Mouse (Mus musculus): ENCODE measurements around the gene Hey2. TPM values are rescaled to one million over a fixed set of nuclear protein-coding genes. Genes with fewer than 3 reads are reported as not detected.

The Hey2 gene
- not detected in 2 replicates for total RNA-seq (2017)

DNA sequence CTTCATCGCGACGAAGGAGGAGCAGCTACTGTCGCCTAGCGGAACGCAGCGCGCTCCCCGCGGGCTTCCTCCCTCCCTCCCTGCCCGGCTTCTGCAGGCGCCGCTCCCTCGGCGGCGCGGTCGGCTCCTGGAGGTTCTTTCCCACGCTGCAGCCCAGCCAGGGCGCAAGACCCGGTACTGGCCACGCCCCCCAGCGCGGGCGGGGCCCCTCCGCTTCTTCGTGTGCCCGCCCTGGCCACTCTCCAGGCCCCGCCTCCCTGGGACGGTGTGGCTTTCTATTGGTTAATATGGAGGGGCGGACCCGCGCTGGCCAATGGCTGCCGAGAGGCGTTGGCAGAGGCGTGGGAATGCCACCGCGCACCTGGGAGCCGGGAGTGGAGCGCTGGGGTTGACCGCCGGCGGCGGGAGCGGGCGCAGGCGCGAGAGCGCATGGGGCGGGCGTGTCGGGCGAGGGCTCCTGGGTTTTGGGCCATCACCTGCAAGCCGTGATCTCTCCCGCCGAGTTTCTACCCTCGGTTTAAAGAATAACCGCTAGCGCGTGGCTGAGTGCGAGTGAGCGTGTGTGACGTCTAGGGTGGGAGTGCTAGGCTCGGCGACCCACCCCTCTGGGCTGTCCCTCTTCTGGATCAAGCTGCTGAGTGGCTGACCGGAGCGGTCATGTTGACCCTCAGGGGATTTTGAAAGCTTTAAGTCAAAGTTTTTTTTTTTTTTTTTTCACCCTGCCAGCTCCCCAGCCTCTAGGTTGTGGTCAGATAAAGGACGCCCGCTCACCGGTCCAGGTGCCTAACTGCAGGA is at the start of gene Hey2:
TSS of gene Hey2 (minus strand) at position 159 of the 795 bp plus-strand sequence.
- peak; percentile 88 for ATAC-seq (replicated peaks; ENCODE audit: low read depth, poor library complexity, severe bottlenecking)

GRCm38 (mm10) chr10:30883085-30883760 is 40.6 kb upstream of the Hey2 start:
- peak; percentile 71 for ATAC-seq (replicated peaks; ENCODE audit: low read depth, poor library complexity, severe bottlenecking)

DNA sequence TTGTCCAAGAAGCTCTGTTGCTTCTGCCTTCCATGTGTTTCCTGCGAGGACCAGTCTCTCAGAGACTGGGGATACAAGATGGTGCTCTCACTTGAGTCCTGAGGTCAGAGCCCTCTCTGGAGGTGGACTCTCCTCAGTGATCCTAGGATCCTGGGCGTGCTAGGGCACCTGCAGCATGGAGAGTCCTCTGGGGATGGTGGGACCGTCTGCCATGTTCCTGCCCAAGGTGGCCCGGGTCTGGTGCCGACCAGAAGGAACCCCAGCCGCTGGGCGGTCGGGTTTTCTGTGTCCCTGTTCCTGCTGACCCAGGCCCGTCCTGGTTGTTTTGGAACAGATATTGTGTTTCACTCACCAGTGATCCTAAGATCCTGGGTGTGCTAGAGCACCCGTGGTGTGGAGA is 38.5 kb upstream of the Hey2 start:
- ATAC-seq (replicated peaks; ENCODE audit: low read depth, poor library complexity, severe bottlenecking) = no peak

DNA sequence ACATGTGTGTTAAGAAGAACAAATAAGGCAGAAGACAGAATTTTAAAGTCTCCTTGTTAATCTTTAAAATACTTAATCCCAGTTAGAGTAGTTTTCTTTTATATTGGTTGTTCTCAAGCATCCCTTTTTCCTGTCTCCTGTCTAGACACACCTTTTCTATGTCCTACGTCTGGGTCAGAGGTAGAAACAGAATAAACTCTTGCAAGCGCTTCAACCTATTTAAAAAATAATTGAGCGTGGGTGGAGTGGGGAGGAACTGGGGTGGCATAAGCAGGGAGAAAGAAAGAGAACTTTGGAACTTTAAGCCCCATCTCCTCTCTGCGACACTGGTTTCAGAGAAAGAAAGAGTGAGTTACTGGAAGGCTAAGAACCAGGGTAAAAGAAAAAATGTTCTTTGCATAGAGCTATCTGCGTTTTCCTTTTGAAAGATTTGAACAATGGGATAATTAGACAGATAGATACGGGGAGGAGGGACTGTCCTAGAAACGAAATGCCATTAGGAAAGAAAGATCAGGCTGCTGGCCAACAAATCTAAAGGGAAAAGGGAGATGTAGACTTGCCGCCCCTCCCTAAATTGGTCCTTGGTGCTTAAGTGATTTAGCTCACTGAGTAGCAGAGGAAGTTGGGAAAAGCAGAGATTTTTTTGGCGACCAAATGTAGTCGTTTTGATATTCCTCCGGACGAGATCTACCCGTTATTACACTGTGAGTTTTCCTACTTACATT is 2.7 kb upstream of the Hey2 start:
- no peak for ATAC-seq (replicated peaks; ENCODE audit: low read depth, poor library complexity, severe bottlenecking)

- ATAC-seq (replicated peaks; ENCODE audit: low read depth, poor library complexity, severe bottlenecking) = 0 out of 2 replicates have a peak, but pooled peaks have one; percentile 4
Measured at GRCm38 (mm10) chr10:30844191-30845010, 1.8 kb upstream of the Hey2 start.

DNA sequence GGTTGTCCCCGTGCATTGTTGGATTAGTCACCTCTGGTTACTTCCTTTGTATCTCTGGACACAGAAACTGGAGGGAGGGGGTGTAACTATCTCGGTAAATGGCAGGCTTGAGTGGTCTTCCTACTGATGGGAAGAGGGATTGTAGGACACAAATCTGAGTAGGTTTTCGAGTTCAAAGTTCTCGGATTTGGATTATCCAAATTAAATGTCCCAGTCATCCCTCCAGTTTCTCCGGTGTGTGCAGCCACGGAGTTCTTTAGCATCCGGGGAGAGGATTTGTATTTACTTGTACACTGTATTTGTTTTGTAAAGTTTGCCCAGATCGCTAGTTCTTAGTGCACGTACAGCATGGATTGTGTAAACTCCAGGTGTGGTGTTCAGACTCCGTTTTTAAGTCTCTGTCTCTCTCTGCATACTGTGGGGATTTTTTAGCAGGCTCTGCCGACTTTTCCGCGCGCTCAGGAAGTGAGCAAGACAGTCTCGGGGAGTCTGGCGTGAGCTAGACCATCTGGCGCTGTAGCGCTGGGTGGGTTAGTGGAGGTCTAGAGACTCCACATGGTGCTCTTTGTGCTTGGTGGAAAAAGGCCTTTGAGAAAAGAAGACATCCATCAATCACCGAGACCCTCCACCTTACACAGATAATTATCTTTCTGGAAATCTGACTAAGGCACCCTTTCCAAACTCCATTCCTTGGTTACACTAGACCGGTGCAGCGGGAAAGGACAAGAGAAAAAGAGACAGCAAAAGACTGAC is 1.0 kb upstream of the Hey2 start:
- peak; percentile 26; the same call in 1 of the 2 replicates for ATAC-seq (replicated peaks; ENCODE audit: low read depth, poor library complexity, severe bottlenecking)

DNA sequence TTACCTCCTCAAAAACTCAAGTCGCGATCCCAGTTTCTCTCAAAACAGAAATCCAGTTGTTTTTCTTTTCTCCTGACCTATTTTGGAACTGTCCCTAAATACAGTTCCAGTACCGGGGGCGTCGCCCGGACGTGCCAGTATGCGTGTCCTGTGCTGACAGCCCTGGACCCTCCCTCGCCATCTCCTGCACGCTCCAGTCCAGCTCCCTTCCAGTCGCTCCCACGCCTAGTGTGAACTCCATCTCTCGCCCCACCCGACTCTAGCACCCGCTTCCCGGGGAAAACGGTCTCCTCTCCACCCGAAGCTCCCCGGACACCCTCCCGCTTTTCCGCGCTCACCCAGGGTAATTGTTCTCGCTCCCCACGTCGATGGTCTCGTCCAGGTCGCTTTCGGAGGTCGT is 373 bp downstream of the Hey2 start:
- no peak for ATAC-seq (replicated peaks; ENCODE audit: low read depth, poor library complexity, severe bottlenecking)

- no peak for ATAC-seq (replicated peaks; ENCODE audit: low read depth, poor library complexity, severe bottlenecking)
Measured at GRCm38 (mm10) chr10:30840824-30841223, 1.8 kb downstream of the Hey2 start.

GRCm38 (mm10) chr10:30838188-30838587 is 4.4 kb downstream of the Hey2 start:
- ATAC-seq (replicated peaks; ENCODE audit: low read depth, poor library complexity, severe bottlenecking) = no peak

DNA sequence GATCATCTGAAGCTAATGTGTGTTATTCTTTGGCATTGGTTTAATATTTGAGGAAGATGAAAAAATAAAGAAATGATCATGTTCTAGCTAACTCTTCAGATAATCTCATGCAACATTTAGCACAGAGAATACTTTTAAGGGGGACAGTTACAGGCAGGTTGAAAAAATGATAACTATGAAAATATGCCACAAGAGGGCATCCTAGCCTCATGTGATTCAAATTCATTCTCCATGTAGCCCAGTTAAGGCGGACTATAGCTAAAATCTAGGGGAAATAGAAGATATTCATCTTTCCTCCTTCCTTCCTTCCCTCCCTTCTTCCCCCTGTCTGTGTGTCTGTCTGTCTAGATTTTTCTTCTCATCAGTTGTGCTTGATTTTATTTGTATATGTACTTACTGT is 17.6 kb downstream of the Hey2 start:
- peak; percentile 77; the same call in 1 of the 2 replicates for ATAC-seq (replicated peaks; ENCODE audit: low read depth, poor library complexity, severe bottlenecking)

GRCm38 (mm10) chr10:30810967-30811293 is 31.7 kb downstream of the Hey2 start:
- peak; percentile 97 for ATAC-seq (replicated peaks; ENCODE audit: low read depth, poor library complexity, severe bottlenecking)

DNA sequence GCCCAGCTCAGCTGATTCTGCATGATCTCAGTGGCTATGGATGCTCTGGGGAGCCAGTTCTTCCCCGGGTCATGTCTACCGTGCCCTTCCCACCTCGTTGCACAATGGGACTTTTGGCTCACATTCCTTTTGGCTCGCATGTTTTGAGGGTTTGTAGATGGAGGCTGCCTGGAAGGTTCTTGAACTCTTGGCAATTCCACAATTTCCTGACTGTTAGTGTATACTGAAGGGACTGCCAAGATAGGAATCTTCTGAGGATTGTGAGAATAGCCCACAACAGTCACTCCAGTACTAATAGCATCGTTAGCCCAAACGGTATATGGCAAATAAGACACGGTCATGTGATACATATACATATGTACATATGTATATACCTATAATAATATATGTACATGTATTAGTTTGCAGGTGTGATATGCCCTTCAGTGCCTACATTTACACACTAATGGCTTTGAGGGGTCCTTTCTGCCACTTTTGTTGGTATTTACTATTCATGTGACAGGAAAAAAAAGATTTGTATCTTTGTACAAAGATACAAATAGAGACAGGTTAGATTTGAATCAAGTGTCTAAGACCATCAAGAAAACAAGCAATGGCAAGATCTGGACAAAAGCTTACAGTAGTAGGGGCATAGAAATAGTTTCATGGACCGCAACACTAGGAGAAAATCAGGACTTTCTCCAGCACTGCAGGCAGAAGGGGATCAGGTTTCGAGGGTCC is 32.2 kb downstream of the Hey2 start:
- peak; percentile 27; the same call in 1 of the 2 replicates for ATAC-seq (replicated peaks; ENCODE audit: low read depth, poor library complexity, severe bottlenecking)

GRCm38 (mm10) chr10:30803587-30804253 is 38.9 kb downstream of the Hey2 start:
- peak; percentile 38 for ATAC-seq (replicated peaks; ENCODE audit: low read depth, poor library complexity, severe bottlenecking)

DNA sequence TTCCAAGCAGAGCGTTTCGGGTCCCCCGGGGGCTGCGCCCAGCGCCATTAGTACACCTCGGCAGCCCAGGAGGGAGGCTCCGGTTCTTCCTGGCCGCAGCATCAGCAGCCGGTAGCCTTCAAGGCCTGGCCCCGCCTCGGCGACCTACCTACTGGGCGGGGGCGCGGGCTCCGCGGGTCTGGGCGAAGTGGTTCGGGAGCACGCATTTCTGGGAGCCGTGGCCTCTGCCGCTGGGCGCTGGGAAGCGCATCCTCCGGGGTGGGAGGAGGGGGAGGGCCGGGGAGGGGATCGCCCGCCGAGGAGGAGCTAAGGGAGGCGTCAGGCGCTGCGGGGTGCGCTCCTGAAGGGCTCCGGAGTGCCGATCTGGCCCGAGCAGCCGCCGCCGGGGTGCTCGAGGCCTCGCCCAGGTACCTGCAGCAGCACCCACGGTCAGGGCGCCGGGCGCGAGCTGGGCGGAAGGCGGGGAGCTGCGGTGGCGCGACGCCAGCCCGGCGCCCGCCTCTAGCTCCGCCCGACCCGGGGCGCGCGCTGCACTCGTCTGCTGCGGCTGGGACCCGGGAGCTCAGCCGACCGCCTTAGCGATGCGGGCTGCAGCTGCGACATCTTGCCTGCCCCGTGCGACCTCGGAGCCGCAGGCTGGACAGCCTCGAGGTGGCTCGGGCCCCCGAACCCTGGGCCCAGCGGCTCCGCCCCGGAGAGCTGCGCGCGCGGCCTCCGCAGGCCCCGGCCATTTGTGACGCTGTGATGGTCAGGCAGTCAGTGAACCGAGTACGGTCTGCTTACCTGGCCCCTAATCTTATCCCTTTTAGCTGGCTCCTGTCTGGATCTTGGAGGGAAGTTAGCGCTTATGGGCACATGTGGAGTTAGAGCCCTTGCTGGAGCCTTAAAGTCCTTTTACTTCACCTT is 39.7 kb downstream of the Hey2 start, which contains the start of gene Ncoa7:
TSS of gene Ncoa7 (minus strand) at position 646 of the 906 bp plus-strand sequence.
- ATAC-seq (replicated peaks; ENCODE audit: low read depth, poor library complexity, severe bottlenecking) = peak; percentile 65

GRCm38 (mm10) chr10:30802033-30802432 is 40.6 kb downstream of the Hey2 start:
- no peak for ATAC-seq (replicated peaks; ENCODE audit: low read depth, poor library complexity, severe bottlenecking)

GRCm38 (mm10) chr10:30799713-30800450 is 42.7 kb downstream of the Hey2 start:
- no peak for ATAC-seq (replicated peaks; ENCODE audit: low read depth, poor library complexity, severe bottlenecking)
